Mouse (Mus musculus) MEL (cell line): Measurements from ENCODE around the gene Tax1bp1.

Experiments
- CTCF ChIP-seq, 3 experiments: IDR thresholded peaks in 2 of 3; conservative IDR thresholded peaks in 1 of 3; 2 replicates each; pipeline ENCODE4 v1.5.1; 2011 to 2012; ENCODE audit warnings: low read length in 3 of 3, low read depth in 2 of 3, mild to moderate bottlenecking in 2 of 3, improper control_type of control experiment in 1 of 3, inconsistent platforms in 1 of 3, mixed read lengths in 1 of 3, moderate library complexity in 1 of 3; ENCODE audit not compliant: control insufficient read depth in 1 of 3, insufficient read depth in 1 of 3, poor library complexity in 1 of 3, severe bottlenecking in 1 of 3
- KAT2A ChIP-seq: conservative IDR thresholded peaks from 2 replicates; pipeline ENCODE4 v1.6.1; 2012; ENCODE audit warnings: low read depth, low read length, improper control_type of control experiment, inconsistent platforms
- MAFK ChIP-seq: IDR thresholded peaks from 2 replicates; pipeline ENCODE4 v1.6.1; 2011; ENCODE audit warnings: low read depth, mild to moderate bottlenecking, low read length, improper control_type of control experiment, borderline replicate concordance
- USF2 ChIP-seq, 2 experiments: IDR thresholded peaks; 2 replicates each; pipeline ENCODE4 v1.6.1; 2011 to 2012; ENCODE audit warnings: improper control_type of control experiment in 2 of 2, low read length in 2 of 2, borderline replicate concordance in 1 of 2, inconsistent platforms in 1 of 2, low read depth in 1 of 2, mild to moderate bottlenecking in 1 of 2; ENCODE audit not compliant: insufficient read depth in 1 of 2

DNA sequence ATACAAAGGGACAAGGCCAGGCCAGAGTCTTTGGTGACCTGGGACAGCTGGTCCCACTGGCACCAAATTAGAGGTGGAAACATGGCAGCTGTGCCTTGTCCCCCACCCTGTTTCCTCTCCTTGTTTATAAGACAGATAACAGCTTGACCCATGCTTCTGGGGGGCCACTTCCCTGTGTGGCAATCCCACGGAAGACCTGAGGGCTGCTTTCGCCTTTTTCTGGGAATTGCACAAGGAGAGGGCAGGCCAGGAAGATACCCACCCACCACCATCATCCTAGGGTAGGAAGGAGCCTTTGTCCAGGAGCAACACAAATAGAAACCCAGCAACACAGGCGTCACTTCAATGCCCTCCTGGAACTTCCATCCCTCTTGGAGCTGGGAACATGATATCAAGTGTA is 78.9 kb downstream of the Tax1bp1 start:
- TF ChIP-seq USF2 (IDR thresholded peaks at IDR 0.05; ENCODE audit: borderline replicate concordance in 1 of 2, insufficient read depth in 1 of 2, low read depth in 1 of 2, low read length in 2 of 2) (no peak), MAFK (no peak), KAT2A (no peak), CTCF (IDR thresholded peaks at IDR 0.05 in 2 of 3, conservative IDR thresholded peaks at IDR 0.05 in 1 of 3; ENCODE audit: control insufficient read depth in 1 of 3, insufficient read depth in 1 of 3, low read depth in 2 of 3, low read length in 3 of 3, poor library complexity in 1 of 3, severe bottlenecking in 1 of 3) (no peak)
